Mouse (Mus musculus) v-Abl transformed pro-B cells (cell line): ENCODE results near the gene C2cd2l.
"Not testable (repeated sequence)": the region's sequence is repeated elsewhere in the genome, so short reads cannot be mapped to it uniquely, and the experiment has no call there.

Experiments used
- in situ Hi-C, 2 experiments: fragments of 400-800 bp; cut with MboI; formaldehyde crosslinking; loops; one replicate each; pipeline ENCODE4 v1.15.1; 2025; ENCODE audit not compliant: unreplicated experiment in 2 of 2

The C2cd2l gene

GRCm38 (mm10) chr9:44318076-44318825 is 1.8 kb downstream of the C2cd2l start:
- in situ Hi-C loops = no loop called here

GRCm38 (mm10) chr9:44317452-44317851 is 2.6 kb downstream of the C2cd2l start:
- in situ Hi-C loops = no loop called here

DNA sequence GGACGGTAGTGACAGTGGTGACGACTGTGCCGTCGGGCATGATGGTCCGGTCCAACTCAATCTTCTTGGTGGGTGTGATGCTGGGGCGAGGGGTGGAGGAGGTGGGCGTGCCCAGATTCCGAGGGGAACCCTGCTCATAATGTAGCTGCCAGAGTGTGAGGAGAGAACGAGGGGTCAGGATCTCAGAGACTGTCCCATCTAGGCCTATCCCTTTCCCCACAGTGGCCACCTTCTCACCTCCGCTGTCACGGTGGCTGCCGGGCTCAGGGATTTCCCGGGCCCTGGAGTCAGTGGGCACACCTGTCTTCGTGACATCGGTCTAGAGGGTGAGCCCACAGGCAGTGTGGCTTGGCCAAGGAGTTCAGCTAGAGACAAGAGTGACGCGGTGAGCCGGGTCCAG is 5.2 kb downstream of the C2cd2l start:
- in situ Hi-C loops = no loop called here

GRCm38 (mm10) chr9:44314257-44314547 is 5.9 kb downstream of the C2cd2l start:
- in situ Hi-C loops = no loop called here

DNA sequence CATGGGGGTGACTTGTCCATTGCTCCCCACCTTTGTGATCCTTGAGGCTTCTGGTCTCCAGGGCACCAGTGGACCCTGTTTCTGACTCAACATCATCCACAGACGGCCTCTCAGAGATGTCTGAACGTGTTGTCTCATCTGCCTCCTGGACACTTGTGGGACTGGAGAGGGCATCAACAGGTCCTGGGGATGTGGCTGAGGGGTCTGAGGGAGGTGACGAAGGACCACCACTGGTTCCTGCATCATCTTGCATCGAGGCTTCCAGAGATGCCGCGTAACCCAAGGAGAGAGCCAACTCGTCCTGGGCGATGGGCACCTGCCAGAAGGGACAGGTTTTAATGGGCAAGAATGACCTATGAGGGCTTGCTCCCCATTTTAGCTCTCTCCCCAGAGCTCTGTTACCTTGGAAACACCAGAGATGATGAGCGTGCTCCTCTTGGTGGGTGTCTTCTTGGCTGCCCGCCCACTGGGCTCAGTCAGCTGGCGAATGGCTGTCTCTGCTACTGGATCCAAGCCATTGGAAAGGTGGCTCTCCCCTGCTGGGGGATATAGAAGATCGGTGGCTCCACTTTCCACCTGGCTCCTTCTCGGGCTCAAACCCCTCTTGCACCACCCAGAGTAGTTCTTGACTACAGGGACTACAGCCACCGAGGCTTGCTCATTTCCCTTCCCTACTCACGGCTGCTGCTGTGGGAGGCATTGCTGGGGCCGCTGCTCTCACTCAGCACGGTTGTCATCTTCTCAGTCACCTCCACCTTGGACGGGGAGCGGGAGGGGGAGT is 6.4 kb downstream of the C2cd2l start:
- in situ Hi-C loops = no loop called here

GRCm38 (mm10) chr9:44311136-44312134 is 8.7 kb downstream of the C2cd2l start:
- in situ Hi-C loops = no loop called here

- in situ Hi-C loops = no loop called here
Measured at GRCm38 (mm10) chr9:44310750-44311135, 9.3 kb downstream of the C2cd2l start.

DNA sequence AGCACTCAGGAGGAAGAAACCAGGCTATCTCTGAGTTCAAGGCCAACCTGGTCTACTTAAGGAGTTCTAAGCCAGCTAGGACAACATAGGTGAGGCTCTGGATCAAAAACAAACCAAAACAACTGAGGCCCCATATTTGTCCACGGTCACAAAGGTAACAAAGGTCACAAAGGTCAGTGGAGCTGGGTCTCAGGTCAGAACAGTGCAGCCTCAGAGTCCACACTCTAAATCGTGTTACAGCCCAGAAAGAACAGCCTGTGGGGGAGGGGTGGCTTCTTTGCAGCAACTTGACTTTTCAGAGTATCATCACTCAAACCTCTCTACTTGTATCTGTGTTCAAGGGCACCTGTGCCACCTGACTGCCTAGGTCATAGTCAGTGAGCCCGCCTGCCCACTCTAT is 10.3 kb downstream of the C2cd2l start:
- in situ Hi-C loops = no loop called here

DNA sequence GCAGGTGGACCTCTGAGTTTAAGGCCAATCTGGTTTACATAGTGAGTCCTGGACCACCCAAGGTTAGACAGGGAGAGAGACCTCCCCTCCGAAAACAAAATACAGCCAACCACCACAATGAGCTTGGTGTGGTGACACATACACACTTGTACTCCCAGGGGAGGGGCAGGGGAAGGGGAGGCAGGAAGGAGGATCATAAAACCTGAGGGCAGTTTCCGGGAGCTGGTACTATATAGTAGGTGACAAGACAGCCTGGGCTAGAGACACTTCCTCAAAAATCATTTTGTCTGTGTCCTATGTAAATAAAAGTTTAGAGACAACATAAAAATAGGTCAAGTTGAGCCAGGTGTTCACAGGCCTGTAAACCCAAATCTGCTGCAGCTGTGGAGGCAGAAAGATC is 12.8 kb downstream of the C2cd2l start:
- in situ Hi-C loops = no loop called here

DNA sequence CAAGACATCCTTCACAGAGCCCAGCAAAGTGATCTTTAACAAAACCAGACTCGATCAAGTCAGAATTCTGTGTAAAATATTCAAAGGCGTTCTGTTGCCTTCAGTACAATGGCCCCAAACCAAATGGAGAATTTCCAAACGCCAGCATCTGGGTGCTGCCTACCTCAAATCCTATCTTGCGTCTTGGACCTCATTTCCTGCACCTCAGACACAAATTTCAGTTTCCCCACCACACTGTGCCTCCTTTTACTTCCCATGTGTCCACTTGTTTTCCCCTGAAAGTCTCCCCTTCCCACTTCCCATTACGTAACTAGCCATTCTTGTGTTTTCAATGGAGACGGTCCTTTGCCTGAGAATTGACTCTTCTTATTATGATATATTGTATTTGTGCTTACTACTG is 13.6 kb downstream of the C2cd2l start:
- in situ Hi-C loops = no loop called here

DNA sequence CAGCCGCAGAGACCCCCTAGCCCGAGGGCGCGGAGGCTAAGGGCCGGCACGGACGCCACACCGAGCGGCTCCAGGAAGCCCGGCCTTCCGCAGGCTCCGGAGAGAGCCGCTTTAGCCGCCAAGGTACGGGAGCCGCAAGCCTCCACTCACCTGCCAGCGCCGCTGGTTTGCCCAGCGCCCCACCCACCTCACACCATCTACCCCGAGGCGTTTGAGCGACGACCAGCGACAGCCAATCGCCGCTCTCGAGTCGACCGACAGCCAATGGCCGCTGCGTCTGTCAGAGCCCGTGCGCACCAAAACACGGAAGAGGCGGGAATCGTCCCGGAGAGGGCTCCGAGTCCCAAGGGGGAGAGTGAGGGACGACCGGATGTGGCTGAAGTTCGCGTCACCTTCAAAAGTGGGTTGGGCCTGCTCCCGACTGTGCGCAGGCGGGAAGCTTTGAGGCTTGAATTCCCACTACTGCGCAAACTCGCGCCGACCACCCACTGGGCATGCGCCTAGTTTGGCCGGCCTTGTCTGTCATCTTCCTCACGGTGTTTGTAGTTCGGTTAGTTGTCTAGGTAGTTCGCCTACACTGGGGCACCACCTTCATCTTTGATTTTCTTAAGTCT is 14.5 kb downstream of the C2cd2l start, which contains the start of gene Hinfp:
Gene Hinfp (minus strand): TSS at position 206 of the 614 bp plus-strand sequence.
- in situ Hi-C loops = no loop called here

DNA sequence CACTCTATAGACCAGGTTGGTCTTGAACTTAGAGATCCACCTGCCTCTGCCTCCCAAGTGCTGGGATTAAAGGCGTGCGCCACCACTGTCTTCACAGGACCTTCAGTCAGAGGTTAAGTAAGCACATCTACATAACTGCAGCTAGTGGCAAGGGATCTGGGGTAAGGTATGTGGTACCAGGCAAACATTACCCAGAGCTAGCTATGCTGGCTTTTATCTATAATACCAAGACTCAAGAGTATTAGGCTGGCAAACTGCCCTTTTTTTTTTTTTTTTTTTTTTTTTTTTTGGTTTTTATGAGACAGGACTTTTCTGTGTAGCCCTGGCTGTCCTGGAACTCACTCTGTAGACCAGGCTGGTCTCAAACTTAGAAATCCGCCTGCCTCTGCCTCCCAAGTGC is 20.1 kb downstream of the C2cd2l start:
- in situ Hi-C loops = not testable (repeated sequence)

GRCm38 (mm10) chr9:44292490-44292889 is 27.6 kb downstream of the C2cd2l start:
- in situ Hi-C loops = loop anchor here in 1 of 2 experiments (5.0 kb wide), 1 partner anchor 65 kb away; no protein-coding TSS in a partner anchor

- in situ Hi-C loops = no loop called here
Measured at GRCm38 (mm10) chr9:44288959-44289291, 31.2 kb downstream of the C2cd2l start.

DNA sequence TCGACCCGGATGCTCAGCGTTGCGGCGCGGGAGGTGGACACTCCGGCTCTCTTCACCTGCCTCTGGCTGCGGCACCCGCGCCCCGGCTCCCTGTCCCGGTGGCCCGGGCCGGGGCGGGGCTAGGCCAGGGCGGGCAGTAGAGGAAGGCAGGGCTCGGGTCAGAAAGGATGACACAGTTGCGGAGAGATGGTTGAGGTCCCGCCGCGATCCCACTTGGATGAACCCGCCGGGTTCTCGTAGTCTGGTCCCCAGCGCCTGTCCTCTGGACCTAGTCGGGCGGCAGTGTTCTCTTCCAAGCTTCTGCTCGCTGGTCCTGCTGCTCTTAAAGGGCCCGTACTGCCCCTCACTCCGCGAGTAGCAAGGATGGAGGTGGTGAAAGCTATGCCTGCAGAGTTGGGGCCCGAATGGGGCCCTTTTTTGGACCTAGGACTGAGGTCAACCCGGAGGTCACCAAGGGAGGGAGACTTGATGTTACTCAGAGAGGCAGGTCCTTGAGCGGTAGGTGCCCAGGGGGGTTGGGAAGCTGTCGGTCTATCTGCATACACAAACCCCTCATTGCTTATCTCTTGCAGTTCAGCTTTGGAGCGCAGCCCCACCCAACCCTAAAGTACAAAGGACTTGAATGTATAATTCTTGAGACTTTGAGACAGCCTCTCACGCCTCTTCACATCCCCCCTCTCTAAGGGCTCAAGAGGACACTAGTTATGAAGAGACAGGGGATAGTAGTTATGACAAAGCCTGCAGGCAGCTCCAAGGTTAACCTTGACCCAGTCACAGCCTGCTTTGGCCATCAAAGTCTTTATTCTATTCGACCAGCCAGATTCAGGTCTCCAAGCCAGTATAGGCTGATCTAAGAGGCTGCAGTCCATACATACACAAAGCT is 31.8 kb downstream of the C2cd2l start, which contains the start of gene Abcg4:
Gene Abcg4 (minus strand): TSS at position 540 of the 883 bp plus-strand sequence.
- in situ Hi-C loops = no loop called here

- in situ Hi-C loops = no loop called here
Measured at GRCm38 (mm10) chr9:44287401-44288075, 32.5 kb downstream of the C2cd2l start.

GRCm38 (mm10) chr9:44287003-44287400 is 33.1 kb downstream of the C2cd2l start:
- in situ Hi-C loops = no loop called here

DNA sequence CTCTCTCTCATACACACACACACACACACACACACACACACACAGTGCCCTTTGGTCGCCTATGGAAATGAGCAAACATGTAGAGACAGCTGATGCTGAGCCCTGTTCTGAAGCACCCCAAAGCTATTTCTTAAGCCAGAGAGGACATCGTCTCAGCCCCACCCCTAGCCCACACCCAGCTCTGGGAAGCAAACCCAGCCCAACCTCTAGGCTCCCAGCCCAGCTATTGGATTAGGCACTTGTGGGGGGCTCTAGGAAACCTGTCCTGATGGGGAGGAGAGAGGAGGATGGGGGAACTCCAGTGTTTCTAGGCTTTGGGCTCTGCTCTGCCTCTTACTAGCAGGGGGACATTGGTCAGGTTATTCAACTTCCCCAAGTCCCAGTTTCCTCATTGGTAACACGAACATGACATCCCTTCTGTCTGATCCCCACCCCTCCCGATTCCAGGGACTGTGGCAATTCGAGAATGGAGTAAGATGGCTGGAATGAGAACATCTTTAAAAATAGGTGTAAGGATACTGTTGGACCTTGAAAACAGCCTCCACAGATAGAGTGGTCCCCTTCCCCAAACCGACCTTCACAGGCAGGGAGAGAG is 33.7 kb downstream of the C2cd2l start:
- in situ Hi-C loops = no loop called here

DNA sequence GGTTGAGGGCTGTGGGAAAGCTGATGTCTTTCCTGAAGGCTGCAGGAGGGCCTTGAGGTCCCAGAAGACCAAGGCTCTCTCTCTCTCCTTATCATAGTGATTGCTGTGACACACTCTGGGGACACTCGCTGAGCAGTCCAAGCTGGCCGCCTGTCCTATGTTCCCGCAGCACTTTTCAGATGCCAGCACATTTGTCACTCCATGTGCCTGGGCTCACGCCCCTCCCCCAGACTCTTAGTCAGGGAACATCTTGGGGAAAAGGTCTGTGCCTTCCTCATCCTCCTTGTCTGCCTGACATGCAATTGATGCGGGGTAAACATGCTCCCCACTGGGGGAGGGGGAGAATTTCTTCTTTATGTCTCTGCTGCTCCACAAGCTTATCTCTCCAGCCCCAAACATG is 36.9 kb downstream of the C2cd2l start:
- in situ Hi-C loops = no loop called here
